Mouse (Mus musculus): ENCODE measurements around the gene Mapre3. TPM values are rescaled to one million over a fixed set of nuclear protein-coding genes. Genes with fewer than 3 reads are reported as not detected.

Gene Mapre3
- total and polyA plus RNA-seq, 3 experiments: 0.28 to 2.3 (median 1.6) TPM

DNA sequence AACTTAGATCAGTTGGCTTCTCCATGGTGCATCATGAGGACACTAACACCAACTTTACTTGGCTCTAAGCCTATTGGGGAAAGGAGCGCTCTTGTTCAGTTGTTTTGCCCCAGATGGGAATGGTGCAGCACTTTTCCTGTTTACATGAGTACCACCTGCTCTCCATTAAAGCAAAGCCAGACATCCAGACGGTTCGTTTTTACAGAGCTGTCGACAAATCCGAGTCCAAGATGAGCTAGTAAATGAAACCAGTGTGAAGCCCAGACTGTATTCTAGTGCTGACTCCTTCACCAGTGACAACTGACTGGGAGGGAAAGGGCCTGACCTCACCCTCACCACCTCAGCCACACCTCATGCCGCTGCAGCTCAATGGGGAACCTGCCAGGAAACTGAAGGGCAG, 64.2 kb downstream of the Mapre3 start:
- TF ChIP-seq ZNF384 (IDR thresholded peaks at IDR 0.05; ENCODE audit: low read depth, low read length): no peak
- TF ChIP-seq EP300 (IDR thresholded peaks at IDR 0.05; ENCODE audit: low read length): no peak
- TF ChIP-seq USF1 (IDR thresholded peaks at IDR 0.05; ENCODE audit: low read depth, low read length): no peak
- TF ChIP-seq RAD21 (IDR thresholded peaks at IDR 0.05; ENCODE audit: low read depth, low read length): no peak
- TF ChIP-seq CHD1 (IDR thresholded peaks at IDR 0.05; ENCODE audit: low read depth, low read length): no peak
- TF ChIP-seq ZKSCAN1 (IDR thresholded peaks at IDR 0.05; ENCODE audit: borderline replicate concordance, low read depth, low read length): no peak
- no peak for TF ChIP-seq POLR2AphosphoS2 (IDR thresholded peaks at IDR 0.05; ENCODE audit: low read depth, low read length)
- TF ChIP-seq MAFK (IDR thresholded peaks at IDR 0.05; ENCODE audit: insufficient replicate concordance, low read length): no peak
- TF ChIP-seq CHD2 (IDR thresholded peaks at IDR 0.05; ENCODE audit: low read length): no peak
- TF ChIP-seq ETS1 (conservative IDR thresholded peaks at IDR 0.05; ENCODE audit: low read depth, low read length): no peak
- TF ChIP-seq ZMIZ1 (IDR thresholded peaks at IDR 0.05; ENCODE audit: low read depth, low read length): no peak
- TF ChIP-seq MEF2A (IDR thresholded peaks at IDR 0.05; ENCODE audit: borderline replicate concordance, low read depth, low read length): no peak
- H3K27ac ChIP-seq (ENCODE audit: insufficient read depth, low read depth): no peak overlapping the region
- no peaks in the 10 kb centered on the region for H3K9me3 ChIP-seq (replicated peaks; ENCODE audit: low read length)
- no peaks in the 10 kb centered on the region for H3K27me3 ChIP-seq (replicated peaks)
- dilution Hi-C loops (cut with MboI; ENCODE audit: extremely low pct_ligation_motif_present, extremely low pct_unique_long_range_greater_than_20kb, low sequenced_read_pairs): no loop called here
- H3K4me2 ChIP-seq (ENCODE audit: insufficient read depth, low read depth, poor library complexity, severe bottlenecking): no peak overlapping the region
- no peaks in the 10 kb centered on the region for H3K79me2 ChIP-seq (replicated peaks; ENCODE audit: control insufficient read depth, extremely low read depth, insufficient read depth, poor library complexity, severe bottlenecking)
- H3K36me3 ChIP-seq (replicated peaks in 1 of 2; ENCODE audit: control insufficient read depth in 1 of 2, insufficient read depth in 1 of 2, low read length in 1 of 2): peaks cover 35 to 53% of the 10 kb centered on the region in 2 experiments
- in situ Hi-C loops (cut with MboI; ENCODE audit: low pct_ligation_motif_present, low pct_unique_long_range_greater_than_20kb, low sequenced_read_pairs): no loop called here
- H3K9ac ChIP-seq (ENCODE audit: insufficient read depth, low read depth): no peak overlapping the region
- no peak for DNase-seq (ENCODE audit: extremely low read depth)
- no peak overlapping the region for H3K4me3 ChIP-seq (replicated peaks in 1 of 3; ENCODE audit: low read depth in 2 of 3, low read length in 2 of 3, poor library complexity in 1 of 3)
- H3K4me1 ChIP-seq (ENCODE audit: control insufficient read depth in 1 of 2, insufficient read depth in 2 of 2): peaks cover 0 to 3% of the 10 kb centered on the region in 2 experiments; a peak in 1 of 4 replicates

DNA sequence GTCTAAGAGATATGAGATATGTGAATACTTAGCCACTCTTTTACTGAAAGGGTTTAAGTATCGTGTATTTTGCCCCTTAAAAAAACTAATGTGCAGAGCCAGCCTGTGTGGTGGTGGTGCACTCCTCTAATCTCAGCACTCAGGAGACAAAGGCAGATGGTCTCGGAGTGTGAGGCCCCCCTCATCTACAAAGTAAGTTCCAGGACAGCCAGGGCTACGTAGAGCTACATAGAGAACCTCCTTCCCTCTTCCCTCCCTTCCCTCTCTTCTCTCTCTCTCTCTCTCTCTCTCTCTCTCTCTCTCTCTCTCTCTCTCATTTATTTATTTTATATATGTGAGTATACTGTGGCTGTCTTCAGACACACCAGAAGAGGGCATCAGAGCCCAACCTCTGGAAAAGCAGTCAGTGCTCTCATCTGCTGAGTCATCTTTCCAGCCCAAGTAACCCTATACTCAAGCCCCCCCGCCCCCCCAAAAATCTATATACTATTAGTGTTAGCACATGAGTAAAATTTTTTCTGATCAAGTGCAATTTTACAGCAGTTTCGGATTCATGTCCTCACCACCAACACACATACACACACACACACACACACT, 65.0 kb downstream of the Mapre3 start:
- no peaks in the 10 kb centered on the region for H3K79me2 ChIP-seq (replicated peaks; ENCODE audit: control insufficient read depth, extremely low read depth, insufficient read depth, poor library complexity, severe bottlenecking)
- no peaks in the 10 kb centered on the region for H3K27me3 ChIP-seq (replicated peaks)
- H3K4me3 ChIP-seq (replicated peaks in 1 of 3; ENCODE audit: low read depth in 2 of 3, low read length in 2 of 3, poor library complexity in 1 of 3): no peak overlapping the region
- dilution Hi-C loops (cut with MboI; ENCODE audit: extremely low pct_ligation_motif_present, extremely low pct_unique_long_range_greater_than_20kb, low sequenced_read_pairs) (no loop called here), in situ Hi-C loops (cut with MboI; ENCODE audit: low pct_ligation_motif_present, low pct_unique_long_range_greater_than_20kb, low sequenced_read_pairs) (no loop called here)
- no peak for DNase-seq (ENCODE audit: extremely low read depth)
- H3K36me3 ChIP-seq (replicated peaks in 1 of 2; ENCODE audit: control insufficient read depth in 1 of 2, insufficient read depth in 1 of 2, low read length in 1 of 2): peaks cover 27 to 45% of the 10 kb centered on the region in 2 experiments
- H3K4me1 ChIP-seq (ENCODE audit: control insufficient read depth in 1 of 2, insufficient read depth in 2 of 2): peaks cover 0 to 3% of the 10 kb centered on the region in 2 experiments; a peak in 1 of 4 replicates
- TF ChIP-seq E2F4 (IDR thresholded peaks at IDR 0.05; ENCODE audit: insufficient replicate concordance, low read depth, low read length): no peak
- no peak for TF ChIP-seq USF2 (conservative IDR thresholded peaks at IDR 0.05; ENCODE audit: low read depth, low read length)
- no peak for TF ChIP-seq IRF4 (IDR thresholded peaks at IDR 0.05; ENCODE audit: low read depth, low read length)
- peak; percentile 5 for TF ChIP-seq RAD21 (IDR thresholded peaks at IDR 0.05; ENCODE audit: low read depth, low read length)
- 0 out of 2 replicates have a peak, but pooled peaks have one; percentile 57 for TF ChIP-seq MAFK (IDR thresholded peaks at IDR 0.05; ENCODE audit: insufficient replicate concordance, low read length)
- H3K9ac ChIP-seq (ENCODE audit: insufficient read depth, low read depth): no peak overlapping the region
- no peaks in the 10 kb centered on the region for H3K9me3 ChIP-seq (replicated peaks; ENCODE audit: low read length)
- H3K4me2 ChIP-seq (ENCODE audit: insufficient read depth, low read depth, poor library complexity, severe bottlenecking): no peak overlapping the region
- H3K27ac ChIP-seq (ENCODE audit: insufficient read depth, low read depth): no peak overlapping the region

Measured in CH12.LX (cell line).